Mouse (Mus musculus): ENCODE data around the gene Ifnlr1. TPM values are rescaled to one million over a fixed set of nuclear protein-coding genes. Genes with fewer than 3 reads are reported as not detected.

Gene Ifnlr1
- polyA plus RNA-seq, 1 experiment from 2014 or later, result 1.1 TPM

DNA sequence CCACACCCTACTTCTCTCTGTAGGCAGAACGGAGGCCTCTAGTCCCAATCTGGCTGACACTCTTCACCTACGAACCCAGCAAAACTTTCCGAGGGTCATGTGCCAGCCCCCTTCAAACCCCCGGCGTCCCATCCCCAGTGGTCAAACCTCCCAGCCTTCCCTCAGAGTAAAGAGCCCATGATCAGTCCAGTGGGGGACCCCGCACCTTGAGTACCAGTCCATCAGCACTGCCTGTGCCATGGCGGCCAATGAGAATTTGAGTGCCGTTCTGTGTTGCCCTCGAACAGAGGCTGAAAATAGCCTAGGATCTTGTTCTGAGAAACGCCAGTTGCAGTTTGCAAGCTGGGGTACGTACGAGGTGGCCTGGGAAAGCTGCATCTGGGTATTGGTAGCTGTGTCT is 27.2 kb upstream of the Ifnlr1 start:
- H3K9ac ChIP-seq (ENCODE audit: low read depth, low read length), result no peak overlapping the region
- peaks cover 33% of the 10 kb centered on the region for H3K4me1 ChIP-seq (ENCODE audit: control insufficient read depth, insufficient read depth, low read length)
- DNase-seq (ENCODE audit: low spot score) (no peak), ATAC-seq (ENCODE audit: low read depth) (no peak)
- H3K27ac ChIP-seq (replicated peaks; ENCODE audit: low read depth, low read length), result peak overlapping the region; percentile 67
- no peak overlapping the region for H3K4me3 ChIP-seq (ENCODE audit: low read depth, low read length)
- H3K9me3 ChIP-seq (ENCODE audit: control insufficient read depth, low read length), result no peaks in the 10 kb centered on the region
- H3K36me3 ChIP-seq (ENCODE audit: control insufficient read depth, insufficient read depth, low read length), result no peaks in the 10 kb centered on the region
- no peaks in the 10 kb centered on the region for H3K27me3 ChIP-seq (replicated peaks; ENCODE audit: control insufficient read depth, insufficient read depth, low read length)
- peak overlapping the region; percentile 15; the same call in 1 of the 2 replicates for H3K4me2 ChIP-seq (ENCODE audit: low read depth, low read length)
- 72% methylated on average over 12 of the region's 12 CpGs for WGBS

DNA sequence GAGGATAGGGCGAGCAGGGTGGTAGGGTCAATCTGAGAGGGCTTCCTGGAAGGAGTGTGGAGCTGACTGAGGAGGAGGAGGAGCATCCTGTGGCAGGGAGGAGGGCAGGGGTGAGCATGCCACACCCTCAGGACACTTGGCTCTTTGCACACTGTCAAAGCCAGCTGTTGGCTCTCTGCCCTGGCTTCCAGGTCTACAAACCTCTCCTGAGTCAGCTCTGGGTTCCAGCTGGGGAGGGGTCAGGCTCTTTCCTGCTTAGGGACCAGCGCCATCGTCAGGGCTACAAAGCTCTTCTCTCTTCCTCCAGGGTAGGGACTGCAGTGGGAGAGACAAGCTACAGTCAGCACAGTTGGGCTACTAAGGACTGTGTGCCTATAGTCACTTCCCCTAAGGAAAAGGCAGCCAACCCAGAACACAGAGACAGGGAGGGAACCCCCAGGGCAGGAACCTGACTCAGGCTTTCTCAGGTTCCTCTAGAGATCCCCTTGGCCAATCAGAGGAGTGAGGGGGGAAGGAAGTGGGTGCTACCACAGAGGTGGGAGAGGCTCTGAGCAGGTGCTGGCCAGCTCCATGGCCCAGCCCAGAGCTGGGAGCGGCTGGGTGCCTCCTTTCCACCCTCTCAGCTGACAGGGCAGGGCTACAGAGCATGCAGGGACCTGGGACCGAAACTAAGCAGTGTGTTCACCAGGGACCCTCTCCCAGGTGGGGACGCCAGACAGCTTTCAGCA is 24.8 kb upstream of the Ifnlr1 start:
- H3K4me2 ChIP-seq (ENCODE audit: low read depth, low read length), result no peak overlapping the region
- no peak overlapping the region for H3K27ac ChIP-seq (replicated peaks; ENCODE audit: low read depth, low read length)
- DNase-seq (ENCODE audit: low spot score) (peak; percentile 40), ATAC-seq (ENCODE audit: low read depth) (peak; percentile 24; the same call in 1 of the 2 replicates)
- no peak overlapping the region for H3K4me3 ChIP-seq (ENCODE audit: low read depth, low read length)
- 22% methylated on average over 4 of the region's 6 CpGs for WGBS
- H3K9ac ChIP-seq (ENCODE audit: low read depth, low read length), result 0 out of 2 replicates have a peak overlapping the region, but pooled peaks have one; percentile 16
- peaks cover 16% of the 10 kb centered on the region for H3K4me1 ChIP-seq (ENCODE audit: control insufficient read depth, insufficient read depth, low read length)
- H3K36me3 ChIP-seq (ENCODE audit: control insufficient read depth, insufficient read depth, low read length), result no peaks in the 10 kb centered on the region
- H3K9me3 ChIP-seq (ENCODE audit: control insufficient read depth, low read length), result no peaks in the 10 kb centered on the region
- no peaks in the 10 kb centered on the region for H3K27me3 ChIP-seq (replicated peaks; ENCODE audit: control insufficient read depth, insufficient read depth, low read length)

DNA sequence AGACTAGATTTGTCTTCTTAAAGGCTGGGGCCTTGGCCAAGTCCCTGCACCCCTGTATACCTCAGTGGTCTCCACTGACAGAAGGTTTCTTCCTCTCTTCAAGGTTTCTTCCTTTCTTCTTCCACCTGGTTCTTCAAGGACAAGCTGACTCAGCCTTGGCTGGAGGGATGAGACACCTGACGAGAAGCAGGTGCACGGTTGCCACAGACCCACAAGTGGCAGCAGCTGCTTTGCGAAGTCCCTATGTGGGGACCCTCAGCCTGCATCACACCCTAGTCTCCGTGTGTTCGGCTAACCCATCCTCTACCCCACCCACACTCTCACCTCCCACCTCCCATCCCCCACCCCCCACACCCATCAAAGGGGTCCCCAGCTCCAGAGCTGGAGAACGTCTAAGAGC is 24.1 kb upstream of the Ifnlr1 start:
- H3K9me3 ChIP-seq (ENCODE audit: control insufficient read depth, low read length), result no peaks in the 10 kb centered on the region
- 71% methylated on average over 6 of the region's 6 CpGs for WGBS
- no peaks in the 10 kb centered on the region for H3K36me3 ChIP-seq (ENCODE audit: control insufficient read depth, insufficient read depth, low read length)
- ATAC-seq (ENCODE audit: low read depth), result no peak
- H3K27ac ChIP-seq (replicated peaks; ENCODE audit: low read depth, low read length), result no peak overlapping the region
- no peak overlapping the region for H3K4me2 ChIP-seq (ENCODE audit: low read depth, low read length)
- no peaks in the 10 kb centered on the region for H3K27me3 ChIP-seq (replicated peaks; ENCODE audit: control insufficient read depth, insufficient read depth, low read length)
- H3K4me1 ChIP-seq (ENCODE audit: control insufficient read depth, insufficient read depth, low read length), result peaks cover 12% of the 10 kb centered on the region
- no peak overlapping the region for H3K9ac ChIP-seq (ENCODE audit: low read depth, low read length)
- no peak overlapping the region for H3K4me3 ChIP-seq (ENCODE audit: low read depth, low read length)
- DNase-seq (ENCODE audit: low spot score), result no peak

DNA sequence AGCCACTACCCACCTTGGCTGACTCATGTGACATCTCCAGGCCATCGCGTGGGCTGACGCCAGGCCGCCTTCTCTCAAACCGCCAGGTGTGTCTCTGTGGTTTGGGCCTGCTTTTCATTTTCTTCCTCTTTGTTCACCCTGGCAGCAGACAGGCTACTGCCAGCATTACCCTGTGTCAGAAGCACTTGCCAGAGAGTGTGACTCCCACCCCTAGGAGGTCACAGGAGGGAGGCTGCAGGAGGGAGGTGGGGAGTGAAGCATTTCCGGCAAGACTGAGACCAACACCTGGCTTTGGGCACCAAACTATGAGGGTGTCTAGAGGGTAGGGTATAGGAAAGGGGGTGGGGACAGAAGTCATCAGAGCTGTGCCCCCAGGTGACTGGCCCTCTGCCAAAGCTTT is 21.4 kb upstream of the Ifnlr1 start:
- Histone ChIP-seq H3K4me1 (ENCODE audit: control insufficient read depth, insufficient read depth, low read length) (no peaks in the 10 kb centered on the region), H3K4me2 (ENCODE audit: low read depth, low read length) (no peak overlapping the region), H3K27ac (replicated peaks; ENCODE audit: low read depth, low read length) (no peak overlapping the region), H3K9ac (ENCODE audit: low read depth, low read length) (no peak overlapping the region), H3K4me3 (ENCODE audit: low read depth, low read length) (no peak overlapping the region), H3K9me3 (ENCODE audit: control insufficient read depth, low read length) (no peaks in the 10 kb centered on the region), H3K36me3 (ENCODE audit: control insufficient read depth, insufficient read depth, low read length) (no peaks in the 10 kb centered on the region), H3K27me3 (replicated peaks; ENCODE audit: control insufficient read depth, insufficient read depth, low read length) (no peaks in the 10 kb centered on the region)
- 75% methylated on average over 6 of the region's 6 CpGs for WGBS
- no peak for ATAC-seq (ENCODE audit: low read depth)
- no peak for DNase-seq (ENCODE audit: low spot score)

DNA sequence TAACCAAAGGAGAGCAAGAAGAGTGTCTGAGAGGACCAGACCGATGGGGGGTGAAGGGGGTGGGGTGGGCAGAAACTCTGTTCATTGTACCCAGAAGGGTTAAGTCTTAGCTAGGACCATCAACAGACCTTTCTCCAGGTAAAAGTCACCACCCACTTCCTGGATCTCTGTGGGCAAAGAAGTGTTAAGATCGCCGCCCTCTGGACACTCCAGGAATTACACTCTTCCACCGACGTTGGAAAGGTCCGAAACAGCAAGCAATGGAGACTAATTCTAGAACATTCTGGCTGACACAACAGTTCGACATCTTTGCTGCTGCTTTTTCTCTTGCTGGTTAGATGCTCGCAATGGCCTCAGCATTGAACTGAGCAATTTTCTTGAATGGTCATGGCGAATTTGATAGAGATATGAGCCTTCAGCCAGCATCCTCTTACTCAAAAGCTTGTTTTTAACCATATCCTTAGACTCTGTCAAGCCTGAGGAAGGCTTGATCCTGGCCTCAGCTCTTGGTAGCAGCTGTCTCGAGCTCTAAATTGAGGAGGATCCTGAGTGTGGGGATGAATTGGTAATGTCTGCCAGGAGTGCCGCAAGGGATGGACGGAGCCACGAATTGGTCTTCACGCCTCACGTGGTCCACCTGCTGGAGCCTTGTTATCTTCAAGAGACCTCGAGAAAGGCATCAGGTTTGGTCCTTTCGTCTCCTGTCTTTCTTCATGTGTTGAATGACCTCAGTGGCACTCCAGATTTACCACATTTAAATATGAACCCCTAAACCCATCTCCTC is 19.7 kb upstream of the Ifnlr1 start:
- no peak overlapping the region for H3K27ac ChIP-seq (replicated peaks; ENCODE audit: low read depth, low read length)
- DNase-seq (ENCODE audit: low spot score) (no peak), ATAC-seq (ENCODE audit: low read depth) (no peak)
- no peak overlapping the region for H3K4me3 ChIP-seq (ENCODE audit: low read depth, low read length)
- no peak overlapping the region for H3K4me2 ChIP-seq (ENCODE audit: low read depth, low read length)
- H3K36me3 ChIP-seq (ENCODE audit: control insufficient read depth, insufficient read depth, low read length), result no peaks in the 10 kb centered on the region
- no peaks in the 10 kb centered on the region for H3K9me3 ChIP-seq (ENCODE audit: control insufficient read depth, low read length)
- H3K4me1 ChIP-seq (ENCODE audit: control insufficient read depth, insufficient read depth, low read length), result no peaks in the 10 kb centered on the region
- WGBS, result 51% methylated on average over 17 of the region's 17 CpGs
- no peak overlapping the region for H3K9ac ChIP-seq (ENCODE audit: low read depth, low read length)
- no peaks in the 10 kb centered on the region for H3K27me3 ChIP-seq (replicated peaks; ENCODE audit: control insufficient read depth, insufficient read depth, low read length)

DNA sequence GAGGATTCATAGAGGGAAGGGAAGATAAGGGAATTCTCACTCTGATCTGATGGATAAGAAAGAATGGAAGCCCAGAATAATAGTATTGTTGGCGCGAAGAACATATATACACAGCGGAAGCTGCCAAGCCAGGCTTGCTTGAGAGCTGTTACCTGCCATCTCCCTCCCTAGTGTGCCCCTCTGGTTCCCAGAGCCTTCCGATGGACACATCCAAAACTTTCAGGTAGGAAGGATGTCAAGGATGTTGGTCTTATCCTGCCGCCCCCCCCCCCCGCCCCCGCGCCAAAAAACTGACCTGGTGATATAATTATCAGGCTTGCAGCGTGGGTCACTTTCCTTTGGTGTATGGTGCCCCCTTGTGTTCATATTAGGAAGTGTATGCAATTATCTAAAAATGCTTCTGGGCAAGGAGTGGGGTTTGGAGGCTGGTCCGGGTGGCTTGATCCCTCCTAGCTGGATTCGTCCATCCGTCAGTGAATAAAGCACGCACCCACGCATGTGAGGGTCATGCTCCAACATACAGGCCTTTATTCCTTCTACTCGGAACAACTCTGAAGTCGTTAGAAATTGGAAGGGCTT is 18.7 kb upstream of the Ifnlr1 start:
- no peak overlapping the region for H3K27ac ChIP-seq (replicated peaks; ENCODE audit: low read depth, low read length)
- no peaks in the 10 kb centered on the region for H3K27me3 ChIP-seq (replicated peaks; ENCODE audit: control insufficient read depth, insufficient read depth, low read length)
- no peak overlapping the region for H3K4me3 ChIP-seq (ENCODE audit: low read depth, low read length)
- no peak overlapping the region for H3K9ac ChIP-seq (ENCODE audit: low read depth, low read length)
- no peaks in the 10 kb centered on the region for H3K4me1 ChIP-seq (ENCODE audit: control insufficient read depth, insufficient read depth, low read length)
- peak; percentile 45 for DNase-seq (ENCODE audit: low spot score)
- WGBS, result 12% methylated on average over 14 of the region's 16 CpGs
- 0 out of 2 replicates have a peak, but pooled peaks have one; percentile 18 for ATAC-seq (ENCODE audit: low read depth)
- H3K9me3 ChIP-seq (ENCODE audit: control insufficient read depth, low read length), result no peaks in the 10 kb centered on the region
- H3K36me3 ChIP-seq (ENCODE audit: control insufficient read depth, insufficient read depth, low read length), result no peaks in the 10 kb centered on the region
- no peak overlapping the region for H3K4me2 ChIP-seq (ENCODE audit: low read depth, low read length)

DNA sequence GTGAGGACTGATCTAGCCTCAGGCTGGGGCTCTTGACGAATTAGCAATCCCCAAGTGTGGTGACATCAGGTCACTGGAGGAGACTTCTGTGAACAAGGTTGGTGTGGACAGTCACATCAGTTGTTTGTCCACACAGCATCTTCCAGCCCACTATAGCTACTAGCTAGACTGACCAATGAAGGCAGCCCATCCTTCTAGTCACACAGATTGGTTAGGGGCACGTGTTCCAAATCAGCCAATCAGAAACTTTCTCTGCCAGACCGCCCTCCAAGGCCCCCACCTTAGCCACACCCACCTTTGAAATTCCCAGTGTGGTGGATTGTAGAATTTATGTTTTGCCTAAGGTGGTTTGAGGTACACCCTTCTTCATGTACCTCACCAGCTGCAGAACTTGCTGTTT is 12.6 kb upstream of the Ifnlr1 start:
- Histone ChIP-seq H3K9me3 (ENCODE audit: control insufficient read depth, low read length) (no peaks in the 10 kb centered on the region), H3K4me2 (ENCODE audit: low read depth, low read length) (no peak overlapping the region), H3K9ac (ENCODE audit: low read depth, low read length) (no peak overlapping the region), H3K36me3 (ENCODE audit: control insufficient read depth, insufficient read depth, low read length) (no peaks in the 10 kb centered on the region), H3K4me1 (ENCODE audit: control insufficient read depth, insufficient read depth, low read length) (no peaks in the 10 kb centered on the region), H3K27ac (replicated peaks; ENCODE audit: low read depth, low read length) (no peak overlapping the region), H3K27me3 (replicated peaks; ENCODE audit: control insufficient read depth, insufficient read depth, low read length) (no peaks in the 10 kb centered on the region), H3K4me3 (ENCODE audit: low read depth, low read length) (no peak overlapping the region)
- no peak for ATAC-seq (ENCODE audit: low read depth)
- 54% methylated on average over 3 of the region's 3 CpGs for WGBS
- no peak for DNase-seq (ENCODE audit: low spot score)

DNA sequence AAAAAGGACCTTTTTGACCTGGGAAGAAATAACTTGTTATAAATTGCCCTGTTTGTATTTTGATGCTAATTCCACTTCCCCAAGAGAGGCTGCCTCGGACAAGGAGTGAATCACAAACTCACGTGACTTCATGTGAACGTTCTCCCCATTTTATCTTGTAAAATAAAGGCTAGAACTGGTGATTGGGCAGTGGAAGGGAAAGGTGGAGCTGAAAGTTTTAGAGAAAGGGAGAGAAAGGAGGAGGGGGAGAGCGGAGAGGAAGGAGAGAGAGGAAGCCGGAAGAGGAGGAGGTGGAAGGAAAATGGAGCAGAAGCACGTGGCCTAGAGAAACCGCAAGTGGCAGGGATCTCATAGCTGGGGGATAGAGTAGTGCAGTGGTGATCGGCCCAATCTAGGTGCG is 11.1 kb upstream of the Ifnlr1 start:
- DNase-seq (ENCODE audit: low spot score) (no peak), ATAC-seq (ENCODE audit: low read depth) (no peak)
- Histone ChIP-seq H3K4me3 (ENCODE audit: low read depth, low read length) (no peak overlapping the region), H3K27me3 (replicated peaks; ENCODE audit: control insufficient read depth, insufficient read depth, low read length) (no peaks in the 10 kb centered on the region), H3K27ac (replicated peaks; ENCODE audit: low read depth, low read length) (no peak overlapping the region), H3K4me2 (ENCODE audit: low read depth, low read length) (no peak overlapping the region), H3K9ac (ENCODE audit: low read depth, low read length) (no peak overlapping the region), H3K9me3 (ENCODE audit: control insufficient read depth, low read length) (no peaks in the 10 kb centered on the region), H3K36me3 (ENCODE audit: control insufficient read depth, insufficient read depth, low read length) (no peaks in the 10 kb centered on the region), H3K4me1 (ENCODE audit: control insufficient read depth, insufficient read depth, low read length) (no peaks in the 10 kb centered on the region)
- WGBS, result 57% methylated on average over 9 of the region's 9 CpGs
